Mouse (Mus musculus): ENCODE results near the gene Tent5c. TPM values are rescaled to one million over a fixed set of nuclear protein-coding genes. Genes with fewer than 3 reads are reported as not detected.

The Tent5c gene
- polyA plus RNA-seq (2015; fragmentation: Nextera tagmentation; extraction: Ambion mirVana), result 2.7 and 2.9 TPM in 2 replicates

GRCm38 (mm10) chr3:100489133-100490009 is at the start of gene Tent5c:
Tent5c (minus strand) TSS chr3:100489324.
- Histone ChIP-seq H3K4me1 (replicated peaks) (peaks cover 25% of the 10 kb centered on the region), H3K27me3 (peaks cover 56% of the 10 kb centered on the region), H3K9me3 (no peaks in the 10 kb centered on the region), H3K9ac (peak within 1 kb of the TSS; percentile 63), H3K36me3 (no peaks in the 10 kb centered on the region), H3K4me3 (peak within 1 kb of the TSS; percentile 68), H3K27ac (replicated peaks) (no peak within 1 kb of the TSS), H3K4me2 (peak within 1 kb of the TSS; percentile 95)
- under 1% methylated on average over 54 of the region's 73 CpGs for WGBS
- ATAC-seq (ENCODE audit: low read depth), result peak; percentile 91

DNA sequence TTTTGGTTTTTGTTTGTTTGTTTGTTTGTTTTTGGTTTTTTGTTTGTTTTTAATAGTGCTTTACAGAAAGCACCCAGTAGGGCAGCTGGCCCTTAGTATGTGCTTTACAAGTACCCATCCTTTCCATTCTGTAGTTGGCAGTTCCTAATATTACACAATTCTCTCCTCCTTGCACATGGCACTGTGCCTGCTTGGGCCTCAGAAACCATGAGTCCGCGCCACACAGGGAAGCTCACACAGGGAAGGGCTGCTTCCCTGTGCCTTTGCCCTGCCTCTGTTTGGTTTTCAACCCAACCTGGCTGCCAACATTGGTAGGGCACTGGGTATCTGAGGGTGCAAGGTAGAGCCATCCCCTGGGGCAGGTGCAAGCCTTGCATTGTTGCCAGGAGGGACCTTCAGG is 47.6 kb upstream of the Tent5c start:
- no peaks in the 10 kb centered on the region for H3K36me3 ChIP-seq
- H3K27ac ChIP-seq (replicated peaks), result no peak overlapping the region
- H3K27me3 ChIP-seq, result no peaks in the 10 kb centered on the region
- 98% methylated on average over 2 of the region's 2 CpGs for WGBS
- H3K9ac ChIP-seq, result no peak overlapping the region
- ATAC-seq (ENCODE audit: low read depth), result no peak
- H3K4me1 ChIP-seq (replicated peaks), result no peaks in the 10 kb centered on the region
- H3K4me3 ChIP-seq, result no peak overlapping the region
- no peaks in the 10 kb centered on the region for H3K9me3 ChIP-seq
- H3K4me2 ChIP-seq, result no peak overlapping the region

DNA sequence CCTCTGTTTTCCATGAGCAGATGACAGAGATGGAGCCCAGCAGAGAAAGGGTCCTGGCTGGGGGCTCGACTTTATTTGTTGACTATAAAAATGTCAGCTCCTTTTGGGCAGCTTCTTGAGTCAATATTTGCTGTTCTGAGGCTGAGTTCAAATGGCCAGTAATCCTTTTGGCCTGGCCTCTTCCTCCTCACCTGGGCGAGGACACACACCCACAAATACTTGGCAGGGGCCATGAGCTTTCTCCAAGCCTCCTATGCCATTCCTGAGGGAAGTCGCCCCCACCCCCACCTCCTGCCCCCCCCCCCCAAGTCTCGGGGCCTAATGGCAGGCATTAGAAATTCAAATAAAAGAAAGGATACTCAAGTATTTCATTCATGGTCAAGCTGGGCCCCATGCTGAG is 46.8 kb upstream of the Tent5c start:
- H3K27me3 ChIP-seq, result no peaks in the 10 kb centered on the region
- no peak overlapping the region for H3K4me3 ChIP-seq
- no peaks in the 10 kb centered on the region for H3K9me3 ChIP-seq
- no peak for ATAC-seq (ENCODE audit: low read depth)
- H3K27ac ChIP-seq (replicated peaks), result no peak overlapping the region
- H3K9ac ChIP-seq, result no peak overlapping the region
- no peaks in the 10 kb centered on the region for H3K4me1 ChIP-seq (replicated peaks)
- WGBS, result 72% methylated on average over 4 of the region's 4 CpGs
- H3K36me3 ChIP-seq, result no peaks in the 10 kb centered on the region
- no peak overlapping the region for H3K4me2 ChIP-seq

DNA sequence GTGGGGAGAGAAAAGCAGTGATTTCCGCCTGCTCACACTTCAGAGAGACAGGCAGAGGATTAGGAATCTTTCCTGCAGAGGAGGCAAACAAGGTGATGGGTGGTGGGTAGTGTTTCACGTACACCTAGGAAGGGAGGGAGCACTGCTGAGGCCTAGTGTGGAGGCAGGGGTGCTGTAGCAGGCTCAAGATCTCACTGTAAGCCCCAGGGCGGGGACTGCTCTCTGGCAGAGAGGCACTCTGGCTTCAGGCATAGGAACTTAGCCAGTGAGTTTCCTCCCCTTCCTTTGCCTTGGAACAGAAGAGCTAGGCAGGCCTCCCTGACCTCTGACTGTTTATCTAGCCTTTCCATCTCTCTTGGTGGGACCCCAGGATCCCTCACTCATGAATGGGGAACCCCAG is 46.2 kb upstream of the Tent5c start:
- Histone ChIP-seq H3K9me3 (no peaks in the 10 kb centered on the region), H3K4me2 (no peak overlapping the region), H3K36me3 (no peaks in the 10 kb centered on the region), H3K4me1 (replicated peaks) (no peaks in the 10 kb centered on the region), H3K9ac (no peak overlapping the region), H3K27me3 (no peaks in the 10 kb centered on the region), H3K27ac (replicated peaks) (no peak overlapping the region), H3K4me3 (no peak overlapping the region)
- ATAC-seq (ENCODE audit: low read depth), result no peak
- WGBS, result 61% methylated on average over 3 of the region's 3 CpGs

DNA sequence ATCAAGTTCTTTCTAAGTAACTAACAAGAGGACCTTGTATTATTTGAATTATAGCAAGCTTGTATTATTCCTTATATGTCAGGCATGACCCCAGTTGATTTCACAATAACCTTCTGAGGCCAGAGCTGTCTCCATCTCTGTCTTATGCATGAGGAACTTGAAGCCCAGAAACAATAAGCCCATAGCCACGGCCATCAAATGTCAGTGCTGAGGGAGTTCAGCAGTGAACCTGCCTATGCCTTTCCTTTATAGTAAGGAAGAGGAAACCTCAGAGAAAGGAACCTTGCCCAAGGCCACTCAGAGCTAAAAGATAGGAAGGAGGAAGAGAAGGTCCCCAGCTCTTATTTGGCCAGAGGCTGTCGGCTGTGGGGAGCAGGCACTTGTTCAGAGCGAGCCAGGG is 45.3 kb upstream of the Tent5c start:
- H3K9me3 ChIP-seq, result no peaks in the 10 kb centered on the region
- no peak overlapping the region for H3K27ac ChIP-seq (replicated peaks)
- H3K36me3 ChIP-seq, result no peaks in the 10 kb centered on the region
- no peaks in the 10 kb centered on the region for H3K27me3 ChIP-seq
- no peak overlapping the region for H3K4me2 ChIP-seq
- H3K9ac ChIP-seq, result no peak overlapping the region
- no peak for ATAC-seq (ENCODE audit: low read depth)
- no peaks in the 10 kb centered on the region for H3K4me1 ChIP-seq (replicated peaks)
- 84% methylated on average over 3 of the region's 3 CpGs for WGBS
- H3K4me3 ChIP-seq, result no peak overlapping the region

DNA sequence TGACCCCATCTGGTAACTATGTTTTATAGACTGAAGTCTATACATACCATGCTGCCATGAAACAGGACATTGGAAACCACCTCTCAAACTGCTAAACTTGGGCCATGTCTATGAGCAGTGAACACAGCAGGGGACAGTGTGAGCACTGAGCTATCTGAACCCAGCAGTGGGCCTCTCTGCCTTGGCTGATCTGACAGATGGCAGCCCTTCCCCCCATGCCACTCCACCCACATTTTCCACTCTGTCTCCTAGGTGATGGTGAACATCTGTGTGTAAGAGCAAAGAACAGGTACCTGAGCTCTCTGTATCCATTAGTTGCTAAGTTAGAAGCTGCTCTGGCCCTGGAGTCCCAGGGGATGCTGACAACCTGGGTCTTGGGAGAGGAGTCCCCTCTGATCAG is 44.3 kb upstream of the Tent5c start:
- Histone ChIP-seq H3K9ac (no peak overlapping the region), H3K27me3 (no peaks in the 10 kb centered on the region)

GRCm38 (mm10) chr3:100530919-100531318 is 41.8 kb upstream of the Tent5c start:
- no peaks in the 10 kb centered on the region for H3K9me3 ChIP-seq
- no peak overlapping the region for H3K9ac ChIP-seq
- H3K4me1 ChIP-seq (replicated peaks), result no peaks in the 10 kb centered on the region
- H3K4me3 ChIP-seq, result no peak overlapping the region
- no peak for ATAC-seq (ENCODE audit: low read depth)
- H3K4me2 ChIP-seq, result no peak overlapping the region
- 96% methylated on average over 5 of the region's 5 CpGs for WGBS
- H3K36me3 ChIP-seq, result no peaks in the 10 kb centered on the region
- H3K27me3 ChIP-seq, result no peaks in the 10 kb centered on the region
- no peak overlapping the region for H3K27ac ChIP-seq (replicated peaks)

More for the DNA sequence above, 44.3 kb upstream of the Tent5c start:
- Histone ChIP-seq H3K9me3 (no peaks in the 10 kb centered on the region), H3K4me2 (no peak overlapping the region), H3K36me3 (no peaks in the 10 kb centered on the region), H3K4me3 (no peak overlapping the region), H3K27ac (replicated peaks) (no peak overlapping the region), H3K4me1 (replicated peaks) (no peaks in the 10 kb centered on the region)
- no peak for ATAC-seq (ENCODE audit: low read depth)

GRCm38 (mm10) chr3:100530244-100530788 is 41.2 kb upstream of the Tent5c start:
- ATAC-seq (ENCODE audit: low read depth), result no peak
- Histone ChIP-seq H3K27me3 (no peaks in the 10 kb centered on the region), H3K4me2 (no peak overlapping the region), H3K4me1 (replicated peaks) (no peaks in the 10 kb centered on the region), H3K4me3 (no peak overlapping the region), H3K9ac (no peak overlapping the region), H3K27ac (replicated peaks) (no peak overlapping the region), H3K36me3 (no peaks in the 10 kb centered on the region), H3K9me3 (no peaks in the 10 kb centered on the region)
- WGBS, result 87% methylated on average over 7 of the region's 7 CpGs

GRCm38 (mm10) chr3:100522671-100523070 is 33.5 kb upstream of the Tent5c start:
- 87% methylated on average over 7 of the region's 7 CpGs for WGBS
- Histone ChIP-seq H3K4me2 (no peak overlapping the region), H3K9ac (no peak overlapping the region), H3K4me1 (replicated peaks) (no peaks in the 10 kb centered on the region), H3K36me3 (no peaks in the 10 kb centered on the region), H3K27me3 (no peaks in the 10 kb centered on the region), H3K4me3 (no peak overlapping the region), H3K27ac (replicated peaks) (no peak overlapping the region), H3K9me3 (no peaks in the 10 kb centered on the region)
- ATAC-seq (ENCODE audit: low read depth), result no peak

DNA sequence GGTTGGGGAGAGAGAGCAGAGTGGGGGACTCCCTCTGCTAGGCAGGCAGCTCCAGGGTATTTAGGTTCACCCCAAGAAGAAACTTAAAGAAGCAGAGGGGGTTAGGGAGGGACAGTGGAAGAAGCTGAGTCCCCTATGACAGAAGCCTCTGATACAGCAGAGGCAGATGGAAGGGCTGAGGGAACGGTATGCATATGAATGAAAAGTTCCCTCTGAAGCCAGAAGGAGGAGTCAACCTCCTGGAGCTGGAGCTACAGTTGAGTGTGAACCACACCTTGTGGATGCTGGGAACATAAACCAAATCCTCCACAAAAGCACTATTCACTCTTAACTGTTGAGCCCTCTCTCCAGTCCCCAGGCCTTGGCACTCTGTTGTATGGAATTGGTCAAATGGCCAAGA is 32.5 kb upstream of the Tent5c start:
- Histone ChIP-seq H3K4me1 (replicated peaks) (no peaks in the 10 kb centered on the region), H3K27me3 (no peaks in the 10 kb centered on the region), H3K27ac (replicated peaks) (no peak overlapping the region), H3K9me3 (no peaks in the 10 kb centered on the region), H3K36me3 (no peaks in the 10 kb centered on the region), H3K4me2 (no peak overlapping the region), H3K4me3 (no peak overlapping the region), H3K9ac (no peak overlapping the region)
- ATAC-seq (ENCODE audit: low read depth), result no peak
- WGBS, result 38% methylated on average over 1 of the region's 1 CpGs

DNA sequence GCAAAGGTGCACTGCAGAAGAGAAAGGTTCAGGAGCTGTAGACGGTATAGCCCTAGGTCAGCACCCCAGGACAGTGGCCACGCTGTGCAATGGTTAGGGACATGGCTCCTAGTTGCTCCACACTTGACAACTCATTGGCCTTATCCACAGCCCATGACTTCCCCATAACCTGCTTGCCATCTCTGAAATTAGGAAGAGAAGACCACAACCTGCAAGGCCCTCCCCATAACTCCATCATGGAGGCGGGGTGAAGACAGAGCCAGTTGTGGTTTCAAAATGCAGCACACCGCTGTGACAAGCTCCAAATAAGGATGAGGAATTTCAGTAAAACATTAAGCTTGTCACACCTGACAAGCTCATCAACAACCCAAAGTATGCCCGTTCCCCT is 26.6 kb upstream of the Tent5c start:
- Histone ChIP-seq H3K9ac (no peak overlapping the region), H3K27ac (replicated peaks) (no peak overlapping the region), H3K4me2 (no peak overlapping the region), H3K4me1 (replicated peaks) (no peaks in the 10 kb centered on the region), H3K36me3 (no peaks in the 10 kb centered on the region), H3K4me3 (no peak overlapping the region), H3K27me3 (no peaks in the 10 kb centered on the region), H3K9me3 (no peaks in the 10 kb centered on the region)
- WGBS, result 93% methylated on average over 5 of the region's 5 CpGs
- no peak for ATAC-seq (ENCODE audit: low read depth)

- no peaks in the 10 kb centered on the region for H3K36me3 ChIP-seq
- no peak for ATAC-seq (ENCODE audit: low read depth)
- no peaks in the 10 kb centered on the region for H3K9me3 ChIP-seq
- WGBS, result 81% methylated on average over 8 of the region's 8 CpGs
- H3K27me3 ChIP-seq, result no peaks in the 10 kb centered on the region
- H3K4me3 ChIP-seq, result no peak overlapping the region
- H3K9ac ChIP-seq, result no peak overlapping the region
- no peak overlapping the region for H3K4me2 ChIP-seq
- H3K4me1 ChIP-seq (replicated peaks), result no peaks in the 10 kb centered on the region
- no peak overlapping the region for H3K27ac ChIP-seq (replicated peaks)
These were observed 26.1 kb upstream of the Tent5c start for GRCm38 (mm10) chr3:100515093-100515753.
